Mouse (Mus musculus) cortical plate, adult 2 months (tissue): ENCODE data around the gene Myh9.

Experiments used
- CTCF ChIP-seq: fragments of 200-500 bp; IDR thresholded peaks from 2 replicates; pipeline ENCODE4 v1.5.1; 2011; ENCODE audit warnings: mild to moderate bottlenecking, control low read depth, low read length; ENCODE audit not compliant: insufficient read depth; ENCODE audit errors: extremely low read depth
- POLR2A ChIP-seq: fragments of 200-500 bp; IDR thresholded peaks from 2 replicates; pipeline ENCODE4 v1.6.1; 2011; ENCODE audit warnings: mild to moderate bottlenecking, low read length, control low read depth; ENCODE audit not compliant: insufficient read depth; ENCODE audit errors: extremely low read depth

DNA sequence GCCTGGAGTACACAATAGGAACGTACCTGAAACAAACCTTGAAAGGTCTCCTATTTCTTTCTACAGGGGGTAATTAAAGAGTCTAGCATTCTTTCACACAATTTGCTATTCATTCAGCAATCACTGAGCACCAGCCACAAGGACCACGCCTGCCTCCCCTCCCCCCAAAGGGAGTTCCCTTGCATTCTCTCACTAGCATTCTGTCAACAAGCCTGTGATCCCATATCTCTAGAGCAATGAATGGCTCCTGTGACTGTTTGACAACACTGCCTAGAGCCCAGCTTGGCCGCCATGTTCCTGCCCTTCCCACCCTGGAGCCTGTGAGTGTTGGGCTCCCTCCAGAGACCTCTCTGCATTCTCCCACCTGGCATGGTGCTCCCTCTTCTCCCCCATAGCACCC lies 5.9 kb upstream of the Myh9 start:
- TF ChIP-seq CTCF (no peak), POLR2A (no peak)
